Mouse (Mus musculus) common myeloid progenitor, adult 5-6 weeks (primary cell): ENCODE measurements at regions not wholly inside any gene's neighbourhood (a gene's known extent, or its start where the extent isn't known, plus 50 kb on each side); places are given as distances from the start of the nearest gene placed in this dataset.

Experiments
- ATAC-seq: replicated peaks from 2 replicates; pipeline ENCODE4 v1.8.0; 2016; ENCODE audit warnings: low read depth, mild to moderate bottlenecking, moderate TSS enrichment, inconsistent platforms; ENCODE audit not compliant: poor library complexity, severe bottlenecking

DNA sequence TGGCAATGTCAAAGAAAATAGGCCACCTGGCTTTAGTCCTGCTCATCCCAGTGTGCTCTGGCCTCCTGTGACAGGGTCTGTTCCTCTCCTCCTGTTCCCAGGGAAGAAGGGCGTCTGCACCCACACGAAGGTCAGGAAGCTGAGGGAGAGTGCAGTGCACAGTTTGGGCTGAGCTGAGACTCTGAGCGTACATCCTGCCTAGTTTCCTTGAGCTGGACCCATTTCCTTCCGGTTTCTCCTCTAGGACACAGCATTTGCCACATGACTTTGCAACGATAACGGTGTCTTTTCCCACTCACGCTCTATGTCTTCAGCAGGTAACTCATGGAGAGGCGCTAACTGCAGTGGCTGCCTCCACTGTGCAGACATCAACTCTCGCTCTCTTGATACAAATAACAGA lies 59.6 kb upstream of the Cdh4 start:
- ATAC-seq, result no peak

DNA sequence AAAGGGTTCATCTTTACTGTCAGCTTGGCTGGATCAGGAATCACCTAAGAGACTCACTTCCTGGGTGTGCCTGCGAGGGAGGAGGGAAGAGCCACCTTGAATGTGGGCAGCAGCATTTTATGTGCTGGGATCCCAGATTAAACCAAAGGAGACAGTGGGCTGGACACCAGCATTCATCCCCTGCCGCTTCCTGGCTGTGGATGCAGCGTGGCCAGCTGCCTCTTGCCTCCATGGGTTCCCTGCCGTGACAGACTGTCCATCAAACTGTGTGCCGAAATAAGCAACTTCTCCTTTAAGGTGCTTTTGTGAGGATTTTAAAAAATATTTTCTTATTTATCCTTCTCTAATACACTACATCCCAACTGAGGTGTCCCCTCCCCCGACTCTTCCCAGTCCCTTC lies 55.4 kb upstream of the Cdh4 start:
- no peak for ATAC-seq

GRCm38 (mm10) chr2:179390486-179390885 lies 51.7 kb upstream of the Cdh4 start:
- ATAC-seq, result no peak

DNA sequence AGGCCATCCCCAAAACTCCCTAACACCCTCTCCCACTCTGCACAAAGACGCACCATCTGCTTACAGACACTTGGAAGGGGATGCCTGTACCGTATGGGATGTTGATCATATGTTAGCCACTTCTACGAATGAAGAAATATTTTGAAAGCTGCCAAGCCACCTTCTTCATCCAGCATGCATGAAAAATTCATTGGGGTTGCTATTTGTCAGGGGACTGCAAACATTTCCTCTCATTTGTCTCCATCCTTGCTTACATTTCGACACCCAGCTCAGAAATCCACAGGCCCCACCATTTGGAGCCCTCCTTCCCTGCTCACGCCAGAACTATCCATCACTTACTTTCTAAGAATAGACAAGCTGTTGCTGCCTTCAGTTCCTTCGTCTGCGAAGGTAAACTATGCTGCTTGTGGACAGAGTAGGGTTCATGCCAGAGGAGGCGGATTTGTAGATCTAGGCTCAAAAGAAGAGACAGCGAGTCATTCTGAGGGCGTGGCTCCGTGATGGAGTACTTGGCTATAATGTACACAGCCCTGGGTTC lies 51.2 kb upstream of the Cdh4 start:
- ATAC-seq, result no peak
